Mouse (Mus musculus) lung, adult 2 months (tissue): ENCODE measurements at regions not wholly inside any gene's neighbourhood (a gene's known extent, or its start where the extent isn't known, plus 50 kb on each side); places are given as distances from the start of the nearest gene placed in this dataset.

Experiments used
- CTCF ChIP-seq: fragments of 200-500 bp; IDR thresholded peaks from 2 replicates; pipeline ENCODE4 v1.5.1; 2011; ENCODE audit warnings: mild to moderate bottlenecking, low read length, control low read depth; ENCODE audit not compliant: insufficient read depth
- POLR2A ChIP-seq: fragments of 200-500 bp; IDR thresholded peaks from 2 replicates; pipeline ENCODE4 v1.6.1; 2011; ENCODE audit warnings: low read depth, mild to moderate bottlenecking, control low read depth, low read length, borderline replicate concordance; ENCODE audit errors: extremely low read depth

- TF ChIP-seq CTCF (no peak), POLR2A (no peak)
Measured at GRCm38 (mm10) chr16:39379959-39380358, 487.5 kb downstream of the Igsf11 start.
